Mouse (Mus musculus) bone marrow macrophage, adult 2 months (primary cell): ENCODE data around the gene Zbtb34.

Experiments
- CTCF ChIP-seq: IDR thresholded peaks from 2 replicates; pipeline ENCODE4 v1.5.1; 2012; ENCODE audit warnings: low read depth, mild to moderate bottlenecking, low read length, moderate library complexity
- POLR2A ChIP-seq: IDR thresholded peaks from 2 replicates; pipeline ENCODE4 v1.6.1; 2012; ENCODE audit warnings: mild to moderate bottlenecking, low read depth, low read length, borderline replicate concordance

DNA sequence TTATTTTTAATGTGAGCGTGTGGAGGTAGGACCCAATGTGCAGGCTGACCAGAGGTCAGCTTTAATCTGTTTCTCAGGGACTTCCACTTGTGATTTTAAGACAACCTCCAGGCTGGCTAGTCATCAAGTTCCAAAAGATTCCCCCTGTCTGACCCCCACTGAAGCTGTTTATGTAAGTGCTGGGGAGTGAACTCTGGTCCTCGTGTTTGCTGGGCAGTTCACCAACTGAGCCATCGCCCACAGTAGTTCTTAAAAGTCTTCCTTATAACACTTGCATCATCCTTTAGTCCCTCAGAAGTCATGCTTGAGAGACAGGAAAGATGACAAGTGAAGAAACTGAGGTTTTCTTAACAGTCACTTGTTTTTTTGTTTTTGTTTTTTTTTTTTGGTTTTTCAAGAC, 25.6 kb upstream of the Zbtb34 start:
- TF ChIP-seq CTCF, result no peak
- TF ChIP-seq POLR2A, result no peak
